Mouse (Mus musculus): Measurements from ENCODE around the gene Abcc12.

- no peak for TF ChIP-seq CTCF (IDR thresholded peaks at IDR 0.05; ENCODE audit: low read depth)
- no peak for TF ChIP-seq EP300 (optimal IDR thresholded peaks at IDR 0.05)
Observed at GRCm38 (mm10) chr8:86460372-86460771, 120.1 kb downstream of the Abcc12 start.

Measured in stomach, postnatal 0 days (tissue).